Mouse (Mus musculus): ENCODE data around the gene Ppp1cb. TPM values are rescaled to one million over a fixed set of nuclear protein-coding genes. Genes with fewer than 3 reads are reported as not detected.

Ppp1cb gene
- total and polyA plus RNA-seq, 3 experiments: 121 to 2,029 (median 268) TPM

DNA sequence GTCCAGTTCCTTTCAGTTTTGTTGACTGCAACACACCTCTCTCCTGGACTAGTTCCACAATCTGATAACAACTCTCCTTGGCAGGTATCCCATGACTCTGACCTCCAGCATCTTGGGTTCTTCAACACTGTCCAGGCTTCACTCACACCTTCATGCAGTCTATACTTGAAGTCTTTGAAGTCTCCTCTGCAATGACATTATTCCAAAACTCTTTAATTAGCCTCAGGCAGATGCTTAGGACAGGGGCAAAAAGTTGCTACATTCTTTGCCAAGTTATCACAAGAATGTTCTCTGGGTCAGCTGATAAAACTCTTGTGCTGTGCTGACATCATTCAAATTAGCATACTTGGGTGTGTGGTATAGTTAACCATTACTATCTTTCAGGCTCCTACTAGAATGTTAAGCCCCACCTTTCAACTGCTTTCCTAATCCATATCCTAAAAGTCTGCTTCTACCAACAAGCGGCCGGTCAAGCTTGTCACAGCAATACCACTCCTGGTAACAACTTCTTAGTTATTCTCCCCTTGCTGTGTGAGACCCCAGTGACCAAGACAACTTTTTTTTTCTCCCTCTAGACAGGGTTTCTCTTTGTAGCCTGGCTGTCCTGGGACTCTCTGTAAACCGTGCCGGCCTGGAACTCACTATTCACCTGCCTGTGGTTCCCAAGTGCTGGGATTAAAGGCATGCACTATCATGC, 13.8 kb downstream of the Ppp1cb start (continued):
- peak; percentile 83 for TF ChIP-seq GATA1 (IDR thresholded peaks at IDR 0.05; ENCODE audit: low read depth, low read length)
- peak; percentile 84 for TF ChIP-seq TCF12 (IDR thresholded peaks at IDR 0.05; ENCODE audit: low read depth, low read length)
- no peak for TF ChIP-seq MAZ (IDR thresholded peaks at IDR 0.05; ENCODE audit: low read depth, low read length)

DNA sequence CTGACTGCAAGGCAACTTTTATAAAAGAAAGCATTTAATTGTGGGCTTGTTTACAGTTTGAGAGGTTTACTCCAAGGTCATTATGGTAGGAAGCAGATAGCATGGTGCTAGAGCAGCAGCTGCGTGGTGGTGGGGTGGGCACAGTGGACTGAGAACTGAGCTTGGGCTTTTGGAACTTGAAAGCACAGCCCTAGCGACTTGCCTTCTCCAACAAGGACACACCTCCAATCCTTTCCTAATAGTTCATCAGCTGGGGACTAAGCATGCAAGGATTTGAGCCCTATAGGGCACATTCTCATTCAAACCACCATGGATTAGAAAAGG, 14.3 kb downstream of the Ppp1cb start:
- Histone ChIP-seq H3K9ac (ENCODE audit: control insufficient read depth, low read depth, low read length, poor library complexity, severe bottlenecking) (peak overlapping the region; percentile 2; the same call in 1 of the 2 replicates), H3K27ac (ENCODE audit: control insufficient read depth, low read depth, low read length) (peak overlapping the region; percentile 42), H3K4me1 (ENCODE audit: control insufficient read depth in 1 of 2, insufficient read depth in 2 of 2, low read length in 2 of 2) (peaks cover 27 to 32% of the 10 kb centered on the region in 2 experiments), H3K36me3 (ENCODE audit: control insufficient read depth in 1 of 2, insufficient read depth in 2 of 2, low read length in 2 of 2) (peaks cover 16 to 59% of the 10 kb centered on the region in 2 experiments), H3K79me2 (ENCODE audit: control insufficient read depth, insufficient read depth, low read length, poor library complexity) (peaks cover 66% of the 10 kb centered on the region), H3K4me3 (ENCODE audit: control insufficient read depth in 1 of 2, insufficient read depth in 1 of 2, low read depth in 2 of 2, low read length in 2 of 2) (no peak overlapping the region; a peak in 1 of 4 replicates), H3K9me3 (replicated peaks; ENCODE audit: insufficient read depth, low read length) (no peaks in the 10 kb centered on the region), H3K27me3 (ENCODE audit: control insufficient read depth in 1 of 2, insufficient read depth in 2 of 2, low read length in 2 of 2) (no peaks in the 10 kb centered on the region)
- DNase-seq (ENCODE audit: low read depth, low spot score): no peak
- TF ChIP-seq CHD1 (IDR thresholded peaks at IDR 0.05; ENCODE audit: low read depth, low read length) (0 out of 2 replicates have a peak, but pooled peaks have one; percentile 43), ZC3H11A (IDR thresholded peaks at IDR 0.05; ENCODE audit: low read depth, low read length) (no peak)

DNA sequence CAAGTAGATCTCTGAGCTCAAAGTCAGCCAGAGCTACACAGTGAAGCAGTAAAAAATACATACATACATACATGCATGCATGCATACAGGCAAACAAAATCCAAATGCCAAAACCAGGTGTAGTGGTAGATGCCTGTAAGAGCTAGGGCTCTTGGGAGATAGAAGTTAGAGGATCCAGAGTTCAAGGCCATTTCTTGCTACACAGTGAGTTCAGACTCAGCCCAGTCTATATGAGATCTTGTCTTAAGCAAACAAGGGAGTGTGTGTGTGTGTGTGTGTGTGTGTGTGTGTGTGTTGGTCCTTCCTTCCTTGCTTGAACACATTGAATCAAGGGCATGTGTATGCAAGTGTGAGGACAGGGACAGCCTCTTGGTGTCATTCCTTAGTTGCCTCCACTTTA, 17.9 kb downstream of the Ppp1cb start:
- H3K27ac ChIP-seq (ENCODE audit: control insufficient read depth, low read depth, low read length): no peak overlapping the region
- no peak for DNase-seq (ENCODE audit: low read depth, low spot score)
- H3K79me2 ChIP-seq (ENCODE audit: control insufficient read depth, insufficient read depth, low read length, poor library complexity): peaks cover 48% of the 10 kb centered on the region
- TF ChIP-seq NRF1 (IDR thresholded peaks at IDR 0.05; ENCODE audit: insufficient read depth, low read depth, low read length, poor library complexity, severe bottlenecking) (no peak), TAL1 (IDR thresholded peaks at IDR 0.05; ENCODE audit: low read length) (no peak), CHD1 (IDR thresholded peaks at IDR 0.05; ENCODE audit: low read depth, low read length) (no peak), ZMIZ1 (IDR thresholded peaks at IDR 0.05; ENCODE audit: low read depth, low read length) (no peak), ZKSCAN1 (IDR thresholded peaks at IDR 0.05; ENCODE audit: low read depth, low read length) (no peak), MEF2A (IDR thresholded peaks at IDR 0.05; ENCODE audit: extremely low read depth, insufficient replicate concordance, low read depth, low read length, poor library complexity, severe bottlenecking) (no peak), UBTF (IDR thresholded peaks at IDR 0.05; ENCODE audit: borderline replicate concordance, insufficient read depth, low read depth, low read length) (no peak), E2F4 (IDR thresholded peaks at IDR 0.05; ENCODE audit: borderline replicate concordance, low read depth, low read length) (no peak), MAX (IDR thresholded peaks at IDR 0.05; ENCODE audit: low read length) (no peak), MXI1 (IDR thresholded peaks at IDR 0.05; ENCODE audit: low read depth, low read length) (no peak), USF1 (IDR thresholded peaks at IDR 0.05; ENCODE audit: low read depth, low read length) (no peak), EP300 (IDR thresholded peaks at IDR 0.05; ENCODE audit: low read depth in 1 of 2, low read length in 2 of 2) (no peak), TCF12 (IDR thresholded peaks at IDR 0.05; ENCODE audit: low read depth, low read length) (no peak), CTCF (IDR thresholded peaks at IDR 0.05 in 2 of 3, conservative IDR thresholded peaks at IDR 0.05 in 1 of 3; ENCODE audit: control insufficient read depth in 1 of 3, insufficient read depth in 1 of 3, low read depth in 2 of 3, low read length in 3 of 3, poor library complexity in 1 of 3, severe bottlenecking in 1 of 3) (no peak), GATA1 (IDR thresholded peaks at IDR 0.05; ENCODE audit: low read depth, low read length) (no peak), BHLHE40 (IDR thresholded peaks at IDR 0.05; ENCODE audit: borderline replicate concordance, low read depth, low read length) (no peak)
- peaks cover 30 to 33% of the 10 kb centered on the region in 2 experiments for H3K36me3 ChIP-seq (ENCODE audit: control insufficient read depth in 1 of 2, insufficient read depth in 2 of 2, low read length in 2 of 2)
- no peaks in the 10 kb centered on the region for H3K9me3 ChIP-seq (replicated peaks; ENCODE audit: insufficient read depth, low read length)
- no peak overlapping the region for H3K9ac ChIP-seq (ENCODE audit: control insufficient read depth, low read depth, low read length, poor library complexity, severe bottlenecking)
- no peaks in the 10 kb centered on the region for H3K27me3 ChIP-seq (ENCODE audit: control insufficient read depth in 1 of 2, insufficient read depth in 2 of 2, low read length in 2 of 2)
- no peak overlapping the region for H3K4me3 ChIP-seq (ENCODE audit: control insufficient read depth in 1 of 2, insufficient read depth in 1 of 2, low read depth in 2 of 2, low read length in 2 of 2)
- H3K4me1 ChIP-seq (ENCODE audit: control insufficient read depth in 1 of 2, insufficient read depth in 2 of 2, low read length in 2 of 2): peaks cover 11 to 14% of the 10 kb centered on the region in 2 experiments
